In genomic region chr1:179012273-179012672, GRCm38 (mm10) we compare ENCODE assay signal across 9 mouse cellular contexts.
DNase-seq lines count a peak whose midpoint lies in the region; ATAC-seq and TF ChIP-seq lines count a peak whose summit lies in the region.
"Had no signal": no experiment of that assay in that cellular context is flagged by ENCODE, and none has a peak within 500 bp of the region (broad histone marks: within the 10 kb centered on the region; RNA-seq: fewer than 3 reads in every experiment).

No protein-coding gene starts in this region.

- no peak overlapping the region for H3K4me2 ChIP-seq in forebrain, embryonic 14.5 days (ENCODE audit: low read length)
- no peak overlapping the region for H3K4me2 ChIP-seq in forebrain, embryonic 12.5 days
- H3K4me2 ChIP-seq in intestine, embryonic 15.5 days (replicated peaks) = no peak overlapping the region
- H3K4me2 ChIP-seq: limb, embryonic 15.5 days had no signal

- 68% methylated on average over 4 of the region's 4 CpGs for WGBS in forebrain, embryonic 14.5 days
- WGBS in forebrain, embryonic 12.5 days = 95% methylated on average over 4 of the region's 4 CpGs
- WGBS in intestine, embryonic 15.5 days = 86% methylated on average over 4 of the region's 4 CpGs

- H3K4me3 ChIP-seq in forebrain, embryonic 14.5 days (ENCODE audit: low read depth, low read length) = no peak overlapping the region
- H3K4me3 ChIP-seq in forebrain, embryonic 12.5 days (replicated peaks) = no peak overlapping the region
- no peak overlapping the region for H3K4me3 ChIP-seq in gastrocnemius, adult 2 months
- no peak overlapping the region for H3K4me3 ChIP-seq in intestine, embryonic 15.5 days (replicated peaks)
- H3K4me3 ChIP-seq: limb, embryonic 15.5 days had no signal

- H3K4me1 ChIP-seq in forebrain, embryonic 14.5 days (ENCODE audit: control insufficient read depth, insufficient read depth, low read length) = no peaks in the 10 kb centered on the region
- no peaks in the 10 kb centered on the region for H3K4me1 ChIP-seq in forebrain, embryonic 12.5 days
- no peaks in the 10 kb centered on the region for H3K4me1 ChIP-seq in intestine, embryonic 15.5 days (replicated peaks)

- H3K27ac ChIP-seq in forebrain, embryonic 14.5 days (ENCODE audit: low read depth, low read length) = no peak overlapping the region
- H3K27ac ChIP-seq in forebrain, embryonic 12.5 days = no peak overlapping the region
- H3K27ac ChIP-seq in gastrocnemius, adult 2 months = no peak overlapping the region
- no peak overlapping the region for H3K27ac ChIP-seq in intestine, embryonic 15.5 days
- H3K27ac ChIP-seq: limb, embryonic 15.5 days had no signal

- no peaks in the 10 kb centered on the region for H3K9me3 ChIP-seq in forebrain, embryonic 14.5 days (replicated peaks; ENCODE audit: control insufficient read depth, low read length)
- H3K9me3 ChIP-seq in forebrain, embryonic 12.5 days = no peaks in the 10 kb centered on the region
- no peaks in the 10 kb centered on the region for H3K9me3 ChIP-seq in intestine, embryonic 15.5 days
- H3K9me3 ChIP-seq: limb, embryonic 15.5 days had no signal

- ATAC-seq in forebrain, embryonic 14.5 days = no peak; the same call in 1 of the 2 replicates
- no peak for ATAC-seq in forebrain, embryonic 12.5 days (ENCODE audit: low FRiP score)
- no peak for ATAC-seq in intestine, embryonic 15.5 days

- H3K9ac ChIP-seq in forebrain, embryonic 14.5 days (ENCODE audit: low read length) = no peak overlapping the region
- no peak overlapping the region for H3K9ac ChIP-seq in forebrain, embryonic 12.5 days
- no peak overlapping the region for H3K9ac ChIP-seq in intestine, embryonic 15.5 days
- H3K9ac ChIP-seq: limb, embryonic 15.5 days had no signal

- intact Hi-C loops in gastrocnemius, adult 2 months (cut with DNase I) = no loop called here

- no peak for TF ChIP-seq CTCF in gastrocnemius, adult 2 months (IDR thresholded peaks at IDR 0.05)

- DNase-seq in forebrain, embryonic 14.5 days (ENCODE audit: low spot score) = peak; percentile 50
- peak; percentile 99 for DNase-seq in brain, adult 2 months (ENCODE audit: low read depth, low spot score)
- DNase-seq in gastrocnemius, adult 2 months = peak; percentile 77
- peak; percentile 69 to 81 for DNase-seq in kidney, postnatal 25 days
- peak; percentile 65 for DNase-seq in lung, postnatal 36 days
- DNase-seq in thymus, postnatal 0 days (ENCODE audit: low spot score) = no peak

- H3K36me3 ChIP-seq in forebrain, embryonic 14.5 days (ENCODE audit: control insufficient read depth, insufficient read depth, low read length) = no peaks in the 10 kb centered on the region
- H3K36me3 ChIP-seq in forebrain, embryonic 12.5 days (replicated peaks) = no peaks in the 10 kb centered on the region
- no peaks in the 10 kb centered on the region for H3K36me3 ChIP-seq in intestine, embryonic 15.5 days
- H3K36me3 ChIP-seq: limb, embryonic 15.5 days had no signal

- no peaks in the 10 kb centered on the region for H3K27me3 ChIP-seq in forebrain, embryonic 14.5 days (replicated peaks; ENCODE audit: control insufficient read depth, insufficient read depth, low read length)
- H3K27me3 ChIP-seq in forebrain, embryonic 12.5 days = no peaks in the 10 kb centered on the region
- no peaks in the 10 kb centered on the region for H3K27me3 ChIP-seq in intestine, embryonic 15.5 days (replicated peaks)
- H3K27me3 ChIP-seq: limb, embryonic 15.5 days had no signal
